Mouse (Mus musculus): ENCODE results near the gene Rundc3b.

Gene Rundc3b

DNA sequence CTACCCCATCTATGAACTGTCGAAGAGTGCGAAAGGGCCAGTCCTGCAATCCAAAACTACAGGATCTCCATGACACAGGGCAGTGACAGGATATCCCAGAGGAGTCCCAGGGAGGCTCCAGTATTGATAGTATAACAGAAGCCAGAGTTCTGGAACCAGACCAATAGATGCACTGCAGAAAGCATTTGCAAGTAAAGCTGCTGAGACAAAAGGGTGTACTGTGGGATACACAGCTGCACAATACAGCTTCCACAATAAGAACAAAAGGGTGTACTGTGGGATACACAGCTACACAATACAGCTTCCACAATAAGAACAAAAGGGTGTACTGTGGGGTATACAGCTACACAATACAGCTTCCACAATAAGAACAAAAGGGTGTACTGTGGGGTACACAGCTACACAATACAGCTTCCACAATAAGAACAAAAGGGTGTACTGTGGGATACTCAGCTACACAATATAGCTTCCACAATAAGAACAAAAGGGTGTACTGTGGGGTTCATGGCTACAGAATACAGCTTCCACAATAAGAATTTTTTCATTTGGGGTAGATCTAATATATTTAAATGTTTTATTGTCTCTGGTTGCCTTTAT, 134.0 kb downstream of the Rundc3b start:
- no peak for ATAC-seq (ENCODE audit: low TSS enrichment)

DNA sequence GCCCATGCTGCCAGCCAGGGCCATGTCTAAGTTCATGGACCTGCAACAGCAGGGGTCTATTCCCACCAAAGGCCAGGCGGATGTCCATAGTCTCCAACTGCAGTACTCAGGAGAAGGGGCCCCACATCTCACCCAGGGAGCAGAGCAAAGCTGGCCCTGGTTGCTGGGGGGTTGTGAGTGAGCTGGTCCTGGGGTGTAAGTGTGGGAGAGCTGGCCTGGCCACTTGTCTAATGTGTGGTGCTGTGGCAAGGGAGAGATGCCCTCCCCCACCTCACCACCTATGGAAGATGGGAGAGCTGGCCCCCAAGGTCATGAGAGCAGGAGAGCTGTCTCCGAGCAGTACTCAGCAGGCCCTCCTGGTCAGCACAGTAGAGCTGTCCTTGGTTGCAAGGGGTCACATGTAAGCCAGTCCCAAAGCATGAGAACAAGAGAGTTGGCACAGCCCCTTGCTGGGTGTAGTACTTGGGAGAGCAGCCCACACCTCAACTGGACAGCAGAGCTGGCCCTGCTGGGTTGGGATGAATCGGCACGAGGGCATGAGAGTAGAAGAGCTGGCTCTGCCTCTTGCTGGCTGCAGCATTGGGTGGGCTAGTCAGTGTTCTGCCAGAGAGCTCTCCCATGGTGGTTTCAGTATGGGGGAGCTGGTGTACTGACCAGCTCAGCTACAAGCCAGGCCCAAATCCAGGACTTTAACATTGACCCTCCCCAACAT, 134.6 kb downstream of the Rundc3b start:
- no peak for ATAC-seq (ENCODE audit: low TSS enrichment)

DNA sequence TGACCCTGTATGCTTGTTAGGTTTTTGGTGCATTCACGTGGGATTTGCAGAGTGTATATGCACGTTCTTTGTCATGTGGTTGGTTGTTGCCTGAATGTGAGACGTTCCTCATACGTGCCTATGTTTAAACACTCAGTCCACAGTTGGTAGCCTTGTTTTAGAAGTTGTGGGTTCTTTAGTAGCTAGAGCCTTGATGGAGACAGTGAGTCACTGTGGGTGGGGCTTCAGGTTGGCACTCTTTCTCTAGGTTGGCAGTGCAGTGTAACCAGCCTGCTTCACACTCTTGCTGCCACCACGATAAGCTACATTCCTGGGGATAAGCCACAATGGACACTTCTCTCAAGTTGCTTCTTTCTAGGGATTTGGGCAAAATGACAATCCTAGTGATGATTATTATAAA, 166.2 kb downstream of the Rundc3b start:
- ATAC-seq (ENCODE audit: low TSS enrichment): no peak

DNA sequence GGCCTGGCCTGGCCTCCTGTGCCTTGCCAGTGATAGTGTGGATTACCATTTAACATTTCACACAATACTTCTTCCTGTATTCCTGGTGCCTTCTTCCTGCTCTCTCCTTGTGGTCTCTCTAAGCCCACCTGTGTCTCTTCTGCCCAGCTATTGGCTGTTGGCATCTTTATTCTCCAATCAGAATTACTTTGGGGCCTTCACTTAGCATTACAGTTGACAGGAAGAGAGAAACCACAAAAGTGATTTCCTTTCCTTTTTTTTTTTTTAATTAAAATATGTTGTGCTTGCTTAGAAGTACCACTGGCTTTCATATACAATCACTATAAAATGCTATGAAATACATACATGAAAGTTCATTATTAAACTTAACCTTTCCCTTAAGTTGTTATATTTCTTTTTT, 167.2 kb downstream of the Rundc3b start:
- ATAC-seq (ENCODE audit: low TSS enrichment): no peak
